Mouse (Mus musculus): ENCODE measurements around the gene Cd93. TPM values are rescaled to one million over a fixed set of nuclear protein-coding genes. Genes with fewer than 3 reads are reported as not detected.

The Cd93 gene
- total and polyA plus RNA-seq, 2 experiments from 2014 or later: 4.5 to 16.9 TPM

DNA sequence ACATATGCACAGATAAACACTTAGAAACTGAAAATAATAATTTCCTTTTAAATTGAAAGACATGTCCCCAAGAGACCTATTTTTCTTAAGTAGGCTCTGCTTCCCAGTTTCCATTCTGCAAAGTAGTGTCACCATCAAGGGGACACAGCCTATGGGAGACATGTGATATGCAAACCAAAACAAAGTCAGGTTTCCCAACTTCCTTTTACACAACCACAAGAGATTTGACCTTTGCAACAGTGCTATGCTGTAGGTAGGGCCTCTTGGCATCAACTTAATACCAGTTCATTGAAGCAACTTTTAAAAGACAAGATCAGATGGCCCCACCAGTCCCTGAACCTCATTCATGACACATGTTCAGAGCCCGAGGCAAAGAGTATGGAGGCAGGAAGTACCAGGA, 50.2 kb downstream of the Cd93 start:
- Histone ChIP-seq H3K4me2 (ENCODE audit: low read depth, low read length, poor library complexity, severe bottlenecking) (no peak overlapping the region), H3K27me3 (ENCODE audit: insufficient read depth, low read length) (peaks cover 9% of the 10 kb centered on the region; the same call in 1 of the 2 replicates), H3K27ac (ENCODE audit: low read depth, low read length) (no peak overlapping the region), H3K36me3 (ENCODE audit: insufficient read depth, low read length) (no peaks in the 10 kb centered on the region), H3K4me3 (ENCODE audit: low read depth, low read length) (no peak overlapping the region), H3K9me3 (ENCODE audit: low read length) (no peaks in the 10 kb centered on the region), H3K9ac (replicated peaks; ENCODE audit: low read length, poor library complexity, severe bottlenecking) (no peak overlapping the region), H3K4me1 (ENCODE audit: insufficient read depth, low read length) (peaks cover 13% of the 10 kb centered on the region; the same call in 1 of the 2 replicates)
- no peak for TF ChIP-seq CTCF (IDR thresholded peaks at IDR 0.05)
- DNase-seq (ENCODE audit: low spot score) (no peak), ATAC-seq (ENCODE audit: low FRiP score) (no peak)
- WGBS: 86% methylated on average over 1 of the region's 1 CpGs

DNA sequence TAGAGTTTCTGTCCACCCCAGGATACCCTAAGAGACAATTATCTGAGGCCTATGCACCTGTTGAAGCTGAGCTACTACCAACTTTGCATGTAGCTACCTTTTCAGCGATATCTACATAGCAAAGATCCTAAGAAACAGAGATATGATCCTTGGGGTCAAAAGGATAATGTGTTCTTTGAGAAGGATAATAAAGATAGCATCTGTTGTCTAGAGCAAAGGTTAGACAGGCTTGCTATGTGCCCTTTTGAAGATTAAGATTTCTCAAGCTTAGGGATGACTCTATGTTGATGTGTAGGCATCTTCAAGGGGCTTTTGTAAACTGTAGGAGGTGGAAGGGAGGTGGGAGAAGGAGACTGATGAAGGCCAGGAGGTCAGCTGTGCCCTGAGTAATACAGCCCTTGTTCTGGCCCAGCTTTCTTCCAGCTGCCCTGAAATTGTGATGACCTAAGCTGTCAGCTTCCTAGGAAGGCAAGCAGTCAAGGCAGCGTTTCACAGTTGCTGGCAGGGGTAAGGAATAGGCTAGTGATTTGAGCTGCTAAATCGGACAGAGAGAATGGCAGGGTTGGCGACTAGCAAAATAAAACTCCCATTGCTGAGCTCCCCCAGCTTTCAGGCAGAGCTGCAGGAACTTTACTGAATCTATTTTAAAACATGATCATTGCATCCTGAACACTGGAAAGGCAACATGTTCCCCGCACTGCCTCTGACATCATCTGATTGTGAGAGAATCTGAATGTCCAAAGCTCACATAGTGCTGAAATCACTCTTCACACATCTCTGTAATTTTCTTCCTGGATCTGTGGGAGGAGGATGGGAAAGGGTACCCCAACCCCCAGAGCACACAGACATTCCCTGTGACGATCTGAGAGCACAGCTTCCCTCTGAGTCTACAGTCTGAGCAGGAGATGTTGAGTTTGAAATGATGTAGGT, 55.4 kb downstream of the Cd93 start:
- 64% methylated on average over 6 of the region's 6 CpGs for WGBS
- no peaks in the 10 kb centered on the region for H3K27me3 ChIP-seq (ENCODE audit: insufficient read depth, low read length)
- no peak overlapping the region for H3K27ac ChIP-seq (ENCODE audit: low read depth, low read length)
- ATAC-seq (ENCODE audit: low FRiP score) (no peak), DNase-seq (ENCODE audit: low spot score) (no peak)
- no peaks in the 10 kb centered on the region for H3K4me1 ChIP-seq (ENCODE audit: insufficient read depth, low read length)
- TF ChIP-seq CTCF (IDR thresholded peaks at IDR 0.05): no peak
- no peaks in the 10 kb centered on the region for H3K36me3 ChIP-seq (ENCODE audit: insufficient read depth, low read length)
- no peak overlapping the region for H3K4me2 ChIP-seq (ENCODE audit: low read depth, low read length, poor library complexity, severe bottlenecking)
- no peak overlapping the region for H3K4me3 ChIP-seq (ENCODE audit: low read depth, low read length)
- no peaks in the 10 kb centered on the region for H3K9me3 ChIP-seq (ENCODE audit: low read length)
- no peak overlapping the region for H3K9ac ChIP-seq (replicated peaks; ENCODE audit: low read length, poor library complexity, severe bottlenecking)

DNA sequence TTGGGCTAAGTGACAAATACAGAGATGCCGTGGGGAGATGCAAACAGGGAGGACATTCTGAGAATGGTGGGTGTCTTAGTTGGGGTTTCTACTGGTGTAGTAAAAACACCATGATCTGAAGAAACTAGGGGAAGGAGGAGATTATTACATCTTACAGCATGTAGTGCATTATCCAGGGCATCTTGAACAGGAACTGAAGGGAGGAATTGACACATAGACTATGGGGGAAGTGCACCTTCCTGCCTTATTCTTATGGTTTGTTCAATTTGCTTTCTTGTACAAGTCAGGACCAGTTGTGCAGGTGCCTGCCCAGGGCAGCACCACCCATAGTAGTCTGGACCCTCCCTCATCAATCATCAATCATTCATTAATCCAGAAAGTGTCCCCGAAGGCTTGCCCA, 56.4 kb downstream of the Cd93 start:
- no peak overlapping the region for H3K27ac ChIP-seq (ENCODE audit: low read depth, low read length)
- no peaks in the 10 kb centered on the region for H3K36me3 ChIP-seq (ENCODE audit: insufficient read depth, low read length)
- no peak for DNase-seq (ENCODE audit: low spot score)
- H3K9me3 ChIP-seq (ENCODE audit: low read length): no peaks in the 10 kb centered on the region
- H3K9ac ChIP-seq (replicated peaks; ENCODE audit: low read length, poor library complexity, severe bottlenecking): no peak overlapping the region
- 96% methylated on average over 2 of the region's 2 CpGs for WGBS
- no peak overlapping the region for H3K4me3 ChIP-seq (ENCODE audit: low read depth, low read length)
- no peaks in the 10 kb centered on the region for H3K4me1 ChIP-seq (ENCODE audit: insufficient read depth, low read length)
- H3K27me3 ChIP-seq (ENCODE audit: insufficient read depth, low read length): no peaks in the 10 kb centered on the region
- H3K4me2 ChIP-seq (ENCODE audit: low read depth, low read length, poor library complexity, severe bottlenecking): no peak overlapping the region
- TF ChIP-seq CTCF (IDR thresholded peaks at IDR 0.05): no peak
- no peak for ATAC-seq (ENCODE audit: low FRiP score)

Other genes with a start within 250 kb of the Cd93 start
- 13.5 and 14.0 TPM in 2 replicates for gene Sstr4, start 48.2 kb downstream of the Cd93 start, total RNA-seq (2014; rRNA removed)
- gene Sstr4, start 48.2 kb downstream of the Cd93 start, polyA plus RNA-seq (2015; fragmentation: Nextera tagmentation; extraction: Ambion mirVana): 2.7 TPM in 2 replicates
- gene Thbd, start 35.4 kb downstream of the Cd93 start, total RNA-seq (2014; rRNA removed): 26.1 and 34.3 TPM in 2 replicates
- 14.7 and 15.6 TPM in 2 replicates for gene Thbd, start 35.4 kb downstream of the Cd93 start, polyA plus RNA-seq (2015; fragmentation: Nextera tagmentation; extraction: Ambion mirVana)
- gene Nxt1, start 229.0 kb upstream of the Cd93 start, total RNA-seq (2014; rRNA removed): 23.8 and 24.9 TPM in 2 replicates
- gene Nxt1, start 229.0 kb upstream of the Cd93 start, polyA plus RNA-seq (2015; fragmentation: Nextera tagmentation; extraction: Ambion mirVana): 22.7 and 26.0 TPM in 2 replicates
- 16.7 and 22.7 TPM in 2 replicates for gene Gzf1, start 237.5 kb upstream of the Cd93 start, total RNA-seq (2014; rRNA removed)
- gene Gzf1, start 237.5 kb upstream of the Cd93 start, polyA plus RNA-seq (2015; fragmentation: Nextera tagmentation; extraction: Ambion mirVana): 14.1 and 14.4 TPM in 2 replicates

Measured in midbrain, postnatal 0 days (tissue).